Mouse (Mus musculus) brain, embryonic 18.5 days (tissue): ENCODE measurements around the gene Prkce.

Source experiments
- DNase-seq: peaks from one replicate; pipeline ENCODE4 v3.0.0-alpha.2; 2012; ENCODE audit warnings: low read depth, low spot score

The Prkce gene

GRCm38 (mm10) chr17:86364349-86365075 lies 196.9 kb downstream of the Prkce start:
- no peak for DNase-seq

GRCm38 (mm10) chr17:86366919-86367318 lies 199.3 kb downstream of the Prkce start:
- DNase-seq, result no peak

GRCm38 (mm10) chr17:86367676-86368075 lies 200.1 kb downstream of the Prkce start:
- DNase-seq, result no peak

- DNase-seq, result no peak
These were observed 202.6 kb downstream of the Prkce start for GRCm38 (mm10) chr17:86370106-86370742.

- DNase-seq, result peak; percentile 50
These were observed 203.5 kb downstream of the Prkce start for GRCm38 (mm10) chr17:86371101-86371561.

- DNase-seq, result no peak
These were observed 208.8 kb downstream of the Prkce start for GRCm38 (mm10) chr17:86376389-86376788.

- no peak for DNase-seq
These were observed 210.3 kb downstream of the Prkce start for GRCm38 (mm10) chr17:86377863-86378262.

GRCm38 (mm10) chr17:86378611-86379010 lies 211.0 kb downstream of the Prkce start:
- no peak for DNase-seq

- DNase-seq, result no peak
These were observed 212.0 kb downstream of the Prkce start for GRCm38 (mm10) chr17:86379405-86380137.

- no peak for DNase-seq
These were observed 213.9 kb downstream of the Prkce start for GRCm38 (mm10) chr17:86381464-86381863.

- DNase-seq, result no peak
These were observed 215.3 kb downstream of the Prkce start for GRCm38 (mm10) chr17:86382885-86383284.

GRCm38 (mm10) chr17:86383699-86384572 lies 216.4 kb downstream of the Prkce start:
- no peak for DNase-seq

- no peak for DNase-seq
These were observed 224.9 kb downstream of the Prkce start for GRCm38 (mm10) chr17:86392475-86392874.

GRCm38 (mm10) chr17:86393191-86393590 lies 225.6 kb downstream of the Prkce start:
- no peak for DNase-seq

- no peak for DNase-seq
These were observed 229.5 kb downstream of the Prkce start for GRCm38 (mm10) chr17:86397097-86397496.

GRCm38 (mm10) chr17:86397647-86398046 lies 230.1 kb downstream of the Prkce start:
- DNase-seq, result no peak

GRCm38 (mm10) chr17:86398226-86398625 lies 230.6 kb downstream of the Prkce start:
- DNase-seq, result no peak

GRCm38 (mm10) chr17:86400032-86400431 lies 232.4 kb downstream of the Prkce start:
- no peak for DNase-seq

- no peak for DNase-seq
These were observed 237.4 kb downstream of the Prkce start for GRCm38 (mm10) chr17:86404795-86405501.

- no peak for DNase-seq
These were observed 238.1 kb downstream of the Prkce start for GRCm38 (mm10) chr17:86405644-86406043.
